Mouse (Mus musculus) neural tube, embryonic 13.5 days (tissue): ENCODE data around the gene Tut1. TPM values are rescaled to one million over a fixed set of nuclear protein-coding genes. Genes with fewer than 3 reads are reported as not detected.
"Not testable (repeated sequence)": the region's sequence is repeated elsewhere in the genome, so short reads cannot be mapped to it uniquely, and the experiment has no call there.

Source experiments
- ATAC-seq: fragments of 200-750 bp; cut with Nextera tagmentation; 2 replicates; pipeline ENCODE4 v1.8.0; 2017; ENCODE audit warnings: low read depth, mild to moderate bottlenecking, moderate TSS enrichment, moderate library complexity
- H3K27ac ChIP-seq: fragments of 300-500 bp; sonication (generic); replicated peaks from 2 replicates; pipeline ENCODE4 v1.5.1; 2015; ENCODE audit warnings: moderate library complexity, mild to moderate bottlenecking, inconsistent platforms
- H3K27me3 ChIP-seq: fragments of 300-500 bp; sonication (generic); 2 replicates; pipeline ENCODE4 v1.6.1; 2015; ENCODE audit warnings: mild to moderate bottlenecking, inconsistent platforms
- H3K36me3 ChIP-seq: fragments of 300-500 bp; sonication (generic); 2 replicates; pipeline ENCODE4 v1.6.1; 2015; ENCODE audit warnings: mild to moderate bottlenecking, inconsistent platforms
- H3K4me1 ChIP-seq: fragments of 300-500 bp; sonication (generic); replicated peaks from 2 replicates; pipeline ENCODE4 v1.6.1; 2015; ENCODE audit warnings: inconsistent platforms
- H3K4me2 ChIP-seq: fragments of 300-500 bp; sonication (generic); 2 replicates; pipeline ENCODE4 v1.6.1; 2015; ENCODE audit warnings: inconsistent platforms, mild to moderate bottlenecking, moderate library complexity
- H3K4me3 ChIP-seq: fragments of 300-500 bp; sonication (generic); 2 replicates; pipeline ENCODE4 v1.5.1; 2015; ENCODE audit warnings: mild to moderate bottlenecking, inconsistent platforms
- H3K9ac ChIP-seq: fragments of 300-500 bp; sonication (generic); 2 replicates; pipeline ENCODE4 v1.6.1; 2015; ENCODE audit warnings: moderate library complexity, mild to moderate bottlenecking, inconsistent platforms
- H3K9me3 ChIP-seq: fragments of 300-500 bp; sonication (generic); 2 replicates; pipeline ENCODE4 v1.6.1; 2016; ENCODE audit warnings: inconsistent platforms
- WGBS: fragments of 180-500 bp; shearing (Covaris S2); methylation state at CpG from one replicate; pipeline ENCODE4 v1.1.7; 2015; 5-methylcytosine and 5-hydroxymethylcytosine counted together
- polyA plus RNA-seq: library from polyadenylated mRNA; unstranded; fragments of >200 nt; fragmentation: Nextera tagmentation; extraction: Ambion mirVana; gene quantifications from 2 replicates; pipeline ENCODE4 v1.2.1, GENCODE M21; 2015

Tut1 gene
- polyA plus RNA-seq, 1 experiment from 2014 or later: 29.2 TPM

GRCm38 (mm10) chr19:8967893-8968292 lies 14.2 kb downstream of the Tut1 start:
- Histone ChIP-seq H3K9ac (peak overlapping the region; percentile 90), H3K27me3 (no peaks in the 10 kb centered on the region), H3K4me2 (peak overlapping the region; percentile 94), H3K4me3 (peak overlapping the region; percentile 84), H3K36me3 (peaks cover 73% of the 10 kb centered on the region), H3K9me3 (no peaks in the 10 kb centered on the region), H3K4me1 (peaks cover 30% of the 10 kb centered on the region), H3K27ac (peak overlapping the region; percentile 84; the same call in 1 of the 2 replicates)
- ATAC-seq: no peak
- WGBS: 12% methylated on average over 9 of the region's 9 CpGs

- Histone ChIP-seq H3K4me1 (peaks cover 20% of the 10 kb centered on the region), H3K36me3 (peaks cover 84% of the 10 kb centered on the region)
- not testable (repeated sequence) for H3K4me3 ChIP-seq, H3K4me2 ChIP-seq, H3K27me3 ChIP-seq, H3K9ac ChIP-seq, H3K27ac ChIP-seq, ATAC-seq, H3K9me3 ChIP-seq
- 91% methylated on average over 8 of the region's 8 CpGs for WGBS
These were observed 18.8 kb downstream of the Tut1 start for GRCm38 (mm10) chr19:8972491-8972890.

GRCm38 (mm10) chr19:8974638-8975037 lies 21.0 kb downstream of the Tut1 start:
- Histone ChIP-seq H3K4me3 (no peak overlapping the region), H3K27me3 (no peaks in the 10 kb centered on the region), H3K4me2 (no peak overlapping the region), H3K9ac (no peak overlapping the region), H3K4me1 (no peaks in the 10 kb centered on the region), H3K36me3 (peaks cover 98% of the 10 kb centered on the region), H3K27ac (no peak overlapping the region), H3K9me3 (no peaks in the 10 kb centered on the region)
- no peak for ATAC-seq
- WGBS: 90% methylated on average over 1 of the region's 1 CpGs

GRCm38 (mm10) chr19:8975491-8975890 lies 21.8 kb downstream of the Tut1 start:
- H3K27ac ChIP-seq: no peak overlapping the region
- H3K27me3 ChIP-seq: no peaks in the 10 kb centered on the region
- no peaks in the 10 kb centered on the region for H3K9me3 ChIP-seq
- no peak overlapping the region for H3K4me2 ChIP-seq
- ATAC-seq: no peak
- no peak overlapping the region for H3K9ac ChIP-seq
- WGBS: 96% methylated on average over 2 of the region's 2 CpGs
- H3K4me1 ChIP-seq: peaks cover 4% of the 10 kb centered on the region
- H3K4me3 ChIP-seq: no peak overlapping the region
- peaks cover 98% of the 10 kb centered on the region for H3K36me3 ChIP-seq

DNA sequence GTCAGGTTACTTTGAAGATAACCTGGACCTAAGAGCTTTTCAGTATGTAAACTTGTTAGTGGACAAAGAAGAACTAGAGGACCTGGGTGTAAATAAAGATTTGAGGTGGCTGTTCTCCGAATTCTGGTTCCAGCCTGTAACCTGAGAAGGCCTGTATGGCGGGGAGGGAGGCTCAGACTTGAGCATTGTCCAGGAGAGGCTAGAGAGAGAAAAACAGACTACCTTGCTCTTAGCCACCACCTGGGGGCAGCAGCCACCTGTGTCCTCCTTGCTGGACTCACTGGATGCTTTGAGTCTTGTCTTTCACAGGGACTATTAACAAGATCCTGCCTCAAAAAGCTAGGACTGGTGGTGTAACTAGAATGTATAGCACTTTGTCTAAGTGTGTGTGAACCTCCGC lies 22.9 kb downstream of the Tut1 start:
- Histone ChIP-seq H3K4me3 (no peak overlapping the region), H3K4me1 (peaks cover 14% of the 10 kb centered on the region), H3K4me2 (no peak overlapping the region), H3K36me3 (peaks cover 93% of the 10 kb centered on the region), H3K27ac (no peak overlapping the region), H3K9me3 (no peaks in the 10 kb centered on the region), H3K9ac (no peak overlapping the region), H3K27me3 (no peaks in the 10 kb centered on the region)
- peak; percentile 68; the same call in 1 of the 2 replicates for ATAC-seq
- WGBS: 66% methylated on average over 3 of the region's 3 CpGs

DNA sequence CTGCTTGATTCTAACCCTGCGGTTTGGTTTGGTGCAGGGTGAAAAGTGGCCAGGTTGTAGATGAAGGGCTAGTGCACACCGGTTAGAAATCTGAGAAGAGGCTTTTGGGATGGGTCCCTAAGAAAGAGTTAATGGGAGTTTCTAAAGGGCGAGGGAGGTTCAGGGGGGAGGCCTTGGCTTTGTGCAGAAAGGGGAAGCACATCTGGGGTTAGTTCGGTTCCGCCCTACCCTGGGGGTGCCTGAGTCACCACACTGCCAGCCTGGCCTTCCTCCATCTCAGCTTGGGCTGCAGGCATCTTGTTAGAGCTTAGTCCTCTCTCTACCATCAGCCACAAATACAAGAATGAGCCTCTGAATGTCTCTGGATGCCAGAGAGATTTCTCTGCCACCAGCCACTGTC lies 27.1 kb downstream of the Tut1 start:
- Histone ChIP-seq H3K36me3 (peaks cover 52% of the 10 kb centered on the region), H3K4me1 (peaks cover 55% of the 10 kb centered on the region), H3K4me3 (no peak overlapping the region), H3K27me3 (no peaks in the 10 kb centered on the region), H3K4me2 (no peak overlapping the region), H3K27ac (peak overlapping the region; percentile 72), H3K9ac (no peak overlapping the region), H3K9me3 (no peaks in the 10 kb centered on the region)
- no peak for ATAC-seq
- WGBS: 47% methylated on average over 5 of the region's 5 CpGs

GRCm38 (mm10) chr19:8981450-8982168 lies 28.0 kb downstream of the Tut1 start:
- ATAC-seq: 0 out of 2 replicates have a peak, but pooled peaks have one; percentile 16
- H3K27ac ChIP-seq: peak overlapping the region; percentile 72
- H3K27me3 ChIP-seq: no peaks in the 10 kb centered on the region
- peaks cover 56% of the 10 kb centered on the region for H3K4me1 ChIP-seq
- WGBS: 64% methylated on average over 2 of the region's 2 CpGs
- H3K4me3 ChIP-seq: no peak overlapping the region
- no peaks in the 10 kb centered on the region for H3K9me3 ChIP-seq
- H3K36me3 ChIP-seq: peaks cover 45% of the 10 kb centered on the region
- H3K9ac ChIP-seq: no peak overlapping the region
- H3K4me2 ChIP-seq: no peak overlapping the region

DNA sequence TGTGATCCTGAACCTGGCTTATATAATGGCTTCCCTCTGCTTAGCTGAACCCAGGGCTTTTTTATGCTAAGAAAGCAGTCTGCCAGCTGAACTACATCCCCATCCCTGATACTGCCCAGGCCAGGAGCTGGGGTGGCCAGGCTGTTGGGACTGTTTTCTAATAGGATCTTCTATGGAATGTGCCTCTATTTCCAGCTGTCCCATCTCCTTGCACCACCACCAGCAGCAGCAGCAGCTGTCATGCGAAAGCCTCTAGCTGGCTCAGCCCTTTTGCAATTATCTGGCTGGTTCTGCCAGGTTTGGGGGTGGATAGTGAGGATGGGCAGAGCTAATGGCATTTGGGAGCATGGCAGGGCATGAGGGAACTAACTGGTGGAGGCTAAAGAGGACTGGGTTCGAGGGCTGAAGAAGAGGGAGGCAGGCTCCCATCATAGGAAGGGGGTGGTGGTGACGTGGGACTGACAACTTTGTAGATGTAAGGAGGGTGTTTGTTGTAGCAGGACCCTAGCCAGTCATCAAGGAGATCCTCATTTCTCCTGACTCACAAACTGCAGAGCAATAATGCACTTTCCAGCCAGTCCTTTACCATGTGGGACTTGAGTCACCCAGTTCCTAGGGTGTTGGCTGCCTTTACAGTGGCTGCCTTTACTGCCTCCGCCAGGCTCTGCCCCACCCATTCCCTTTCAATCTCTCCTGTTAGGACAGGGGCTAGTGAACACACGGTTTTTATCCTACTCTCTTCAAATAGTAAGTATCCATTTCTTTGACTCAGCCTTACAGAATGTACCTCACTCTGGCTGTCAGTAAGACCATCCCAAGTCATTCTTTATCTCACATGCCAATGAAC lies 28.9 kb downstream of the Tut1 start:
- Histone ChIP-seq H3K4me2 (no peak overlapping the region), H3K36me3 (peaks cover 35% of the 10 kb centered on the region), H3K4me1 (peaks cover 56% of the 10 kb centered on the region), H3K9me3 (no peaks in the 10 kb centered on the region), H3K4me3 (no peak overlapping the region), H3K27ac (peak overlapping the region; percentile 72), H3K9ac (no peak overlapping the region), H3K27me3 (peaks cover 5% of the 10 kb centered on the region)
- ATAC-seq: no peak
- 41% methylated on average over 5 of the region's 5 CpGs for WGBS

- WGBS: 60% methylated on average over 4 of the region's 4 CpGs
- Histone ChIP-seq H3K4me2 (no peak overlapping the region), H3K4me1 (peaks cover 56% of the 10 kb centered on the region), H3K9me3 (no peaks in the 10 kb centered on the region), H3K4me3 (no peak overlapping the region), H3K36me3 (peaks cover 29% of the 10 kb centered on the region), H3K9ac (no peak overlapping the region), H3K27me3 (peaks cover 12% of the 10 kb centered on the region), H3K27ac (0 out of 2 replicates have a peak overlapping the region, but pooled peaks have one; percentile 72)
- no peak for ATAC-seq
These were observed 29.6 kb downstream of the Tut1 start for GRCm38 (mm10) chr19:8983150-8983650.

DNA sequence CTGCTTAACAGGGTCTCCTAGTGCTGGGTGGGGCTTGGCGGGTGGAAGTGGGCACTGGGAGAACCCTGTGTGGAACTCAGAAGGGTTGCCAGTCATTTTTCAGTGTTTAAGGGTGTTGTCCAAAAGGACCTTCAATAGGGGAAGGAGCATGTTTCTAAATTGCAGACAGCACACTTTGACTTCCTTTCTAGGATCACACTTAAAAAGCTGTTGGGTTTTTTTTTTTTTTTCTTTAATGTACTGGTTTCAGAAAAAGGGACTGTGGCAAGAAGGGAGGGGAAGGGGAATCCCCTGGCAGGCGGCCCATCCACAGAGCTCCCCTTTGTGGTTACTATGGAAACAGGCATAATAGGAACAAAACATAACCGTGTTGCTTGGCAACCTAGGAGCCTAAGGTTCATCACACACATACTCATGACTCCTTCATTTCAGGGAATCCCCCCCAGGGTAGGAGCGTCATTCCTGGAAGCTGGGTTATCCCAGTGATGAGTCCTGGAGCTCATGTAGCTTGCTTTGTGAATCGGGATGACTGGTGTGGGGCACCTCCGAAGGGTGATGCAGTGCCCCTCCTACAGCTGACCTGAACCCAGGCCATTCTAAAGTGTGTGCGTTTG lies 30.7 kb downstream of the Tut1 start:
- Histone ChIP-seq H3K4me2 (peak overlapping the region; percentile 33), H3K9ac (peak overlapping the region; percentile 41; the same call in 1 of the 2 replicates), H3K4me3 (no peak overlapping the region), H3K36me3 (peaks cover 17% of the 10 kb centered on the region), H3K27me3 (peaks cover 24% of the 10 kb centered on the region), H3K9me3 (no peaks in the 10 kb centered on the region), H3K4me1 (peaks cover 63% of the 10 kb centered on the region), H3K27ac (peak overlapping the region; percentile 67)
- ATAC-seq: peak; percentile 71
- 7% methylated on average over 7 of the region's 7 CpGs for WGBS

- WGBS: 70% methylated on average over 5 of the region's 5 CpGs
- Histone ChIP-seq H3K27ac (no peak overlapping the region), H3K9me3 (no peaks in the 10 kb centered on the region), H3K4me2 (no peak overlapping the region), H3K4me3 (no peak overlapping the region), H3K36me3 (peaks cover 2% of the 10 kb centered on the region), H3K9ac (no peak overlapping the region), H3K27me3 (peaks cover 39% of the 10 kb centered on the region), H3K4me1 (peaks cover 71% of the 10 kb centered on the region)
- ATAC-seq: no peak
These were observed 32.2 kb downstream of the Tut1 start for GRCm38 (mm10) chr19:8985891-8986290.

DNA sequence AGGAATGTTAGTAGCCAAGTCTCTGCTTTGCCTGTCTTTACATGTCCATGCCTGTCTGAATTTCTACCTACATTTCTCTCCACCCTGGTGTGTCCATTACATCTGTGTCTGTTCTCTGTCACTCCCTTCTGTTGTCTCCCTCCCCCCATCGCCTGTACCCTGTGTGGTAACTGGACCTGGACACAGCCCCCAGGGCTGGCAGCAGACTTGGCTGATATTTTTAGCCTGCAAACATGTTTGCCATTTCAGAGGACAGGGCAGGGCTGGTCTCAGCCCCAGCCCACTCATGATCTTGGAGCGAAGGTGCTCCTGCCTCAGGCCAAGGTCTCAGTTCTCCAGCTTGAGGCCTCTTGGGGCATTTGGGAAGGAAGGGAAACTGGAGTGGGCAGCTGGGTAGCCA lies 34.2 kb downstream of the Tut1 start:
- no peaks in the 10 kb centered on the region for H3K36me3 ChIP-seq
- H3K9ac ChIP-seq: no peak overlapping the region
- WGBS: 45% methylated on average over 2 of the region's 2 CpGs
- no peak overlapping the region for H3K4me2 ChIP-seq
- H3K27me3 ChIP-seq: peaks cover 57% of the 10 kb centered on the region
- H3K9me3 ChIP-seq: no peaks in the 10 kb centered on the region
- peaks cover 64% of the 10 kb centered on the region for H3K4me1 ChIP-seq
- H3K4me3 ChIP-seq: no peak overlapping the region
- no peak for ATAC-seq
- no peak overlapping the region for H3K27ac ChIP-seq
